Mouse (Mus musculus): ENCODE results near the gene Hspg2. TPM values are rescaled to one million over a fixed set of nuclear protein-coding genes. Genes with fewer than 3 reads are reported as not detected.

Hspg2 gene
- polyA plus RNA-seq, 1 experiment from 2014 or later: 40.6 TPM

- H3K9me3 ChIP-seq: no peaks in the 10 kb centered on the region
- H3K27me3 ChIP-seq: no peaks in the 10 kb centered on the region
- H3K4me1 ChIP-seq: peaks cover 96% of the 10 kb centered on the region
- no peak overlapping the region for H3K9ac ChIP-seq
- peak overlapping the region; percentile 82; the same call in 1 of the 2 replicates for H3K27ac ChIP-seq
- ATAC-seq (ENCODE audit: insufficient number of reproducible peaks, low FRiP score, low TSS enrichment, low read depth): no peak
- H3K36me3 ChIP-seq: no peaks in the 10 kb centered on the region
- H3K4me2 ChIP-seq: no peak overlapping the region
- WGBS: 73% methylated on average over 13 of the region's 13 CpGs
- no peak overlapping the region for H3K4me3 ChIP-seq
Measured at GRCm38 (mm10) chr4:137475271-137476050, 6.9 kb downstream of the Hspg2 start.

GRCm38 (mm10) chr4:137476065-137476760, 7.6 kb downstream of the Hspg2 start:
- Histone ChIP-seq H3K4me2 (peak overlapping the region; percentile 44), H3K27me3 (no peaks in the 10 kb centered on the region), H3K9me3 (no peaks in the 10 kb centered on the region), H3K9ac (no peak overlapping the region), H3K27ac (peak overlapping the region; percentile 82), H3K36me3 (no peaks in the 10 kb centered on the region), H3K4me3 (peak overlapping the region; percentile 23), H3K4me1 (peaks cover 96% of the 10 kb centered on the region)
- ATAC-seq (ENCODE audit: insufficient number of reproducible peaks, low FRiP score, low TSS enrichment, low read depth): 0 out of 2 replicates have a peak, but pooled peaks have one; percentile 17
- WGBS: 26% methylated on average over 10 of the region's 10 CpGs

DNA sequence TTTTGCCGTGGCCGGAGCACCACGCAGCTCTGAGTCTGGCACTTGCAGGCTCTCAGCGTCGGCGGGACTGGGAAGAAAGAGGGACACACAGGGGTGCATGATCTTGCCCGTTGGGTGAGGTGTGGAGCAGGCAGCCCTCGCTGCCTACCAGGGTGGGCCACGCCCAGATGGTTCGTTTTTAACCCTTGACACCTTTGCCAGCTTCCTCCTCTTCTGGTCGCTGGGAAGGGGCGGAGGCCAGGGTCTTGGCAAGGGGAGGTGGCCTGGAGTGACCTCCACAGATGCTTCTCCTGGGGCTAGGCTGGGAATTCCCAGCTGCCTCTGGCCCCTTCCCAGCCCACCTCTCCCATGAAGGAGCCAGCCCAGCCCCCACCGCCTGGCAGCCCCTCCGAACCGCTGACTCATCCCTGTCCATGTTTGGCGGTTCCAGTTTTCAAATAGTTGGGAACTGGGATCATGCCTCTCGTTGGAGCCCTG, 8.2 kb downstream of the Hspg2 start:
- H3K9ac ChIP-seq: no peak overlapping the region
- ATAC-seq (ENCODE audit: insufficient number of reproducible peaks, low FRiP score, low TSS enrichment, low read depth): peak; percentile 36; the same call in 1 of the 2 replicates
- WGBS: 10% methylated on average over 17 of the region's 17 CpGs
- H3K9me3 ChIP-seq: no peaks in the 10 kb centered on the region
- no peaks in the 10 kb centered on the region for H3K36me3 ChIP-seq
- H3K27me3 ChIP-seq: no peaks in the 10 kb centered on the region
- H3K4me2 ChIP-seq: peak overlapping the region; percentile 44
- peak overlapping the region; percentile 82 for H3K27ac ChIP-seq
- H3K4me1 ChIP-seq: peaks cover 96% of the 10 kb centered on the region
- H3K4me3 ChIP-seq: peak overlapping the region; percentile 23

DNA sequence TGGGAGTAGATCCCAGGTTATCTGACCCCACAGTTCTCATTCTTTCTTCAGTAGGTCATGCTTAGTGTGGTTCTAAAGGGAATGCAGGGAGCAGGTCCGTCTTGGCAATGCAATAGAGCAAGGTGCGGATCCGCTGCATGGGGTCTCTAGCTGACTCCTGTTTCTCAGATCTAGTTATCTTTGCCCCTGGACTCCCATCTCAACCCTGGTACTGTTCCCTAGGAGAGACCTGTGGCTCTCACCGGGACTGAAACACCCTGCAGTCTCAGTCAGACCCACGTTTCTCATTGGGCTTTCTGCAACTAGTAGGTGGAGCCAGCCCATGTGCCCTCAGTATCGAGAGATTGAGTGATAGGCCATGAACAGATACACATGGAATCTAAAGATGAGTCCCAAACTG, 9.0 kb downstream of the Hspg2 start:
- WGBS: 53% methylated on average over 6 of the region's 6 CpGs
- Histone ChIP-seq H3K4me2 (peak overlapping the region; percentile 44; the same call in 1 of the 2 replicates), H3K9me3 (no peaks in the 10 kb centered on the region), H3K4me3 (no peak overlapping the region), H3K27me3 (no peaks in the 10 kb centered on the region), H3K36me3 (no peaks in the 10 kb centered on the region), H3K9ac (no peak overlapping the region), H3K27ac (peak overlapping the region; percentile 82; the same call in 1 of the 2 replicates), H3K4me1 (peaks cover 100% of the 10 kb centered on the region)
- ATAC-seq (ENCODE audit: insufficient number of reproducible peaks, low FRiP score, low TSS enrichment, low read depth): no peak

DNA sequence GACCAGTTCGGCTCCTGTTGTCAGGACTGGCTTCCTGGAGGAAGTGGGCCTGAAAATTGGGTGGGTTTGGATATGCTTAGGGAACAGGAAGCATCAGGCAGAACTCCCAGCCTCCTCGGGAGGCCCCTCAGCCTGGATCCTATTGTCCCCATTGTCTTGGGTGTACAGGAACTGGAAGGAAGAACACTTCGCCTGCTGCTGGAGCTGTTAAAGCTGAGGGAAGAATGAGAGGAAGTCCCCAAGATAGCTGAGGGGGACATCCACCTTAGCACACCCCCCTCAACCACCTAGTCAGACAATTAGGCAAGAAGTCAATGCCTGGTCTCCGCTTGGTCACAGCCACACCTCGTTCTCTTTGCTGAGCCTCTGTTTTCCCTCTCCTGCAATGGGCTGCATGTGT, 9.7 kb downstream of the Hspg2 start:
- H3K4me2 ChIP-seq: no peak overlapping the region
- no peaks in the 10 kb centered on the region for H3K9me3 ChIP-seq
- ATAC-seq (ENCODE audit: insufficient number of reproducible peaks, low FRiP score, low TSS enrichment, low read depth): no peak
- WGBS: 69% methylated on average over 5 of the region's 5 CpGs
- no peak overlapping the region for H3K4me3 ChIP-seq
- H3K27me3 ChIP-seq: no peaks in the 10 kb centered on the region
- H3K4me1 ChIP-seq: peaks cover 94% of the 10 kb centered on the region
- H3K9ac ChIP-seq: no peak overlapping the region
- peak overlapping the region; percentile 57 for H3K27ac ChIP-seq
- no peaks in the 10 kb centered on the region for H3K36me3 ChIP-seq

- Histone ChIP-seq H3K4me1 (peaks cover 94% of the 10 kb centered on the region), H3K36me3 (no peaks in the 10 kb centered on the region), H3K4me2 (0 out of 2 replicates have a peak overlapping the region, but pooled peaks have one; percentile 3), H3K9ac (no peak overlapping the region), H3K4me3 (no peak overlapping the region), H3K9me3 (no peaks in the 10 kb centered on the region), H3K27ac (no peak overlapping the region), H3K27me3 (no peaks in the 10 kb centered on the region)
- 7% methylated on average over 6 of the region's 6 CpGs for WGBS
- ATAC-seq (ENCODE audit: insufficient number of reproducible peaks, low FRiP score, low TSS enrichment, low read depth): no peak
Measured at GRCm38 (mm10) chr4:137479757-137480156, 11.2 kb downstream of the Hspg2 start.

- Histone ChIP-seq H3K27me3 (no peaks in the 10 kb centered on the region), H3K9ac (0 out of 2 replicates have a peak overlapping the region, but pooled peaks have one; percentile 14), H3K4me3 (no peak overlapping the region), H3K27ac (peak overlapping the region; percentile 61), H3K4me2 (no peak overlapping the region), H3K36me3 (no peaks in the 10 kb centered on the region), H3K9me3 (no peaks in the 10 kb centered on the region), H3K4me1 (peaks cover 94% of the 10 kb centered on the region)
- no peak for ATAC-seq (ENCODE audit: insufficient number of reproducible peaks, low FRiP score, low TSS enrichment, low read depth)
- 25% methylated on average over 19 of the region's 19 CpGs for WGBS
Measured at GRCm38 (mm10) chr4:137480191-137480992, 11.8 kb downstream of the Hspg2 start.

DNA sequence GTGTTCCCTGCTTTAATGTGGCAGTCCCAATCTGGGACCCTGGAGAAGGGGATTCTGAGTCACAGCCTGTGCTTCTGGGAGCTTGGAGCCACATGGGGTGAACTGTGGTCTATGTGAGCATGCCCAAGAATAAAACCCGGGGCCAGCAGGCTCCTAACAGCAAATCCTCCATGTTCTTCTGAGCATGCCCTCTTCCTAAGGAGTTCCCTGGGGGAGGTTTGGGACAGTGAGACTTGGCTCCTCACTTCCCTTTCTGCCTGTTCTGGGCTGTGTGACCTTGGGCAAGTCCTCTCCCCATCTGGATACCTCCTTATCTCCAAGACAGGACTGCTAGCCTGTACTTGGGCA, 12.4 kb downstream of the Hspg2 start:
- H3K27ac ChIP-seq: peak overlapping the region; percentile 61
- 0 out of 2 replicates have a peak overlapping the region, but pooled peaks have one; percentile 14 for H3K9ac ChIP-seq
- H3K27me3 ChIP-seq: no peaks in the 10 kb centered on the region
- WGBS: 13% methylated on average over 1 of the region's 1 CpGs
- H3K9me3 ChIP-seq: no peaks in the 10 kb centered on the region
- H3K36me3 ChIP-seq: no peaks in the 10 kb centered on the region
- H3K4me1 ChIP-seq: peaks cover 94% of the 10 kb centered on the region
- no peak overlapping the region for H3K4me3 ChIP-seq
- no peak overlapping the region for H3K4me2 ChIP-seq
- ATAC-seq (ENCODE audit: insufficient number of reproducible peaks, low FRiP score, low TSS enrichment, low read depth): no peak

GRCm38 (mm10) chr4:137481381-137482030, 12.9 kb downstream of the Hspg2 start:
- Histone ChIP-seq H3K27ac (peak overlapping the region; percentile 61), H3K4me2 (no peak overlapping the region), H3K36me3 (no peaks in the 10 kb centered on the region), H3K27me3 (no peaks in the 10 kb centered on the region), H3K4me1 (peaks cover 94% of the 10 kb centered on the region), H3K9me3 (no peaks in the 10 kb centered on the region), H3K4me3 (no peak overlapping the region), H3K9ac (no peak overlapping the region)
- no peak for ATAC-seq (ENCODE audit: insufficient number of reproducible peaks, low FRiP score, low TSS enrichment, low read depth)
- WGBS: 43% methylated on average over 13 of the region's 13 CpGs

DNA sequence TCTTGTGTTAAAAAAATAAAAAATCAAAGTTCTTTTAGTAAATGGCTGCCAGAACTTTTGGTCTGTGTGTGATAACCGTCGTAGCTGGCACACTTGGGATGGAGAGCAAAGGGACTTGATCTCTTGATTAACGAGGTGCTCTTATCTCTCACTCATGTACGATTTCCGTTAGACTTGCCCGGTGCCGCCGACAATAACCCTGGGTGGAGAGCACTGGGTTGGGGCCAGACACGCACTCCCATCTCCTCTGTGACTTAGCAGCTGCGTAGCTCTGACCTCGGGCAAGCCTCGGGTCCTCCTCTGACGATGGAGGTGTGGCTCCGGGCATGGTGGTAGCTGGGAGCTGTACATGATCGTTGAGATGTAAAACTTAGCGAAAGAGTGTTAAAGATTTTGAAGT, 15.3 kb downstream of the Hspg2 start:
- Histone ChIP-seq H3K9me3 (no peaks in the 10 kb centered on the region), H3K36me3 (no peaks in the 10 kb centered on the region), H3K27me3 (no peaks in the 10 kb centered on the region), H3K4me3 (no peak overlapping the region), H3K27ac (peak overlapping the region; percentile 57; the same call in 1 of the 2 replicates), H3K9ac (no peak overlapping the region), H3K4me1 (peaks cover 94% of the 10 kb centered on the region), H3K4me2 (no peak overlapping the region)
- WGBS: 48% methylated on average over 16 of the region's 16 CpGs
- ATAC-seq (ENCODE audit: insufficient number of reproducible peaks, low FRiP score, low TSS enrichment, low read depth): no peak

- Histone ChIP-seq H3K27ac (peak overlapping the region; percentile 57; the same call in 1 of the 2 replicates), H3K4me2 (no peak overlapping the region), H3K4me1 (peaks cover 94% of the 10 kb centered on the region), H3K4me3 (no peak overlapping the region), H3K9ac (no peak overlapping the region), H3K9me3 (no peaks in the 10 kb centered on the region), H3K27me3 (no peaks in the 10 kb centered on the region), H3K36me3 (no peaks in the 10 kb centered on the region)
- ATAC-seq (ENCODE audit: insufficient number of reproducible peaks, low FRiP score, low TSS enrichment, low read depth): no peak
- 61% methylated on average over 7 of the region's 7 CpGs for WGBS
Measured at GRCm38 (mm10) chr4:137484586-137484985, 16.0 kb downstream of the Hspg2 start.
